Mouse (Mus musculus): Measurements from ENCODE around the gene Rbm28. TPM values are rescaled to one million over a fixed set of nuclear protein-coding genes. Genes with fewer than 3 reads are reported as not detected.
A peak's percentile ranks its signal among the peaks of the same experiment; 100 is the strongest.

Rbm28 gene
- 47.7 and 84.2 TPM in 2 replicates for total RNA-seq (2014; fragmentation: Nextera tagmentation)
- 58.5 and 59.9 TPM in 2 replicates for total RNA-seq (2017)

DNA sequence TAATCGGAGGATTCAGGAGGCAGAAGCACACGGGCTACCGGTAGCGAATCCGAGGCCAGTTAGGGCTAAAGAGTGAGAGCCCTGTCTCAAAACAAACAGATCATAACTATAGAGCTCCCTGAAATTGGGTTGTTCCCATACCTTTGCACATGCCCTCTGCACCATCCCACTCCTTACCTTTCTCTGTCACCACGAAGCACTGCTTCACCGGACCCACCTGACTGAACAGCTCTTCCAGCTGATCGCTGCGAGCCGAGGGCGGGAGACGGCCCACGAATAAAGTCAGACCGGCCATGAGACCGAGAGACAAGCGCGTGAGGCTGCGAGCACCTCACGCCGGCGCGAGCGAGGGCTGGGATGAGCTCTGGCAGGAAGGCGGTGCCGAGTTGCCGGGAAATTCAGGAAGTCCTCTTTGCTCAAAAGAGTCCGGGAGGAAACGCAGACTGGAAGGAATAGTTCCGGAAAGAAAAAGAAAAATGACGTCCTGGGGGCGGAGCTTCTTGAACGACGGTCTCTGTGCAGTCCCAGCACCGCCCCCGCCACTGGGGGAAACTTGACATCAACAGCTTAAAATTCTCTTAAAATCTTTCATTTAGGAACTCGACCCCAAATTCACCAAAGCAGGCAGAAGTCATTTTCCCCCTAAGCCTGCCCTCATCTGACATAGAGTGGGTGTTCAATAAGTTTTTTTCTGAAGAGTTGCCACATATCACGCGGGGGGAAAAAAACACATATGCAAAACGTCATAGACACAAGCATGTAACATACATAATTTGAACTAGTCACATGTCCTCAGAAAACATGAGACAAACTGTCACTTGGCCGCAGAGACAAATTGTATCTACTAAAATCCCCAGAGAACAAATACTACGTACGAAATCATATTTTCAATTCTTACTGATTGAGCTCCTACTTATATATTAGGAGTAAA is at the start of gene Rbm28:
Gene Rbm28 (minus strand): TSS at position 693 of the 931 bp plus-strand sequence.
- peak; percentile 91 for ATAC-seq (replicated peaks; ENCODE audit: poor library complexity, severe bottlenecking)

DNA sequence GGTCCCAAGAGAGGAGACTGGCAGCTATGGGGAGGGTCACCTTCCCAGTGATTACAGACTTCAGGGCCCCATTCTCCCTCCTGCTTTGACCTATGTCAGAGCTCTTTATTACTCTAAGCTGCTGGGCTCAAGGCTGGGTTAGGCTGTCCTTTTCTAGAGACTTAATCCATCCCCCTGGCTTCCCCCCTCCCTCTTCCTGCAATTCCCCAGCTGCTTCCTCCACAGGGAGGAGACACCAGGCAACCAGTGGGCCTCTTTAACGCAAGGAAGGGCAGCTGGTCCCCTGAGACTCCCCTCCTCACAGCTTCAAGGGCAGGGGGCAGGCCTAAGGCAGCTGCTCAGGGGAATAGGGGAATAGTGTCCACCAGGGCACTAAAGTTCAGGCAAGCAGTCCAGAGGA is 49.4 kb upstream of the Rbm28 start:
- peak; percentile 8 for ATAC-seq (replicated peaks; ENCODE audit: poor library complexity, severe bottlenecking)

DNA sequence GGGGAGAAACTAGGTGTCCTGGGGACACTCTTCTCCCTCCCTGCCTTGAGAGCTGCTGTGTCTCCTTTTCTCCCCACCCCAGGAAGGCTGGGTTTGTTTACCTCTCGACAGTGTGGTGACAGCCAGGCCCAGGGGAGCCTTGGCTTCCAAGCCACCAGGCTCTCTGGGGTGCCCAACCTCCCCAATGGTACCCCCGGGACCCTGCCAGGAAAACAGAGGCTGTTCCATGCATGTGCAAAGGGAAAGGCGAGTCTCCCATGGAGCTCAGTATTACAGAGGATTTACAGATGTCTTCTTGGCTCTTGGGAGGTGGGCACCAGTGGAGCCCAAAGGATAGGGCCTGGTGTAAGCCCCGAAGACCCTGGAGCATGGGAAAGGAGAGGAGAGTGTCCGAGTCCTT is 48.6 kb upstream of the Rbm28 start:
- ATAC-seq (replicated peaks; ENCODE audit: poor library complexity, severe bottlenecking): no peak

DNA sequence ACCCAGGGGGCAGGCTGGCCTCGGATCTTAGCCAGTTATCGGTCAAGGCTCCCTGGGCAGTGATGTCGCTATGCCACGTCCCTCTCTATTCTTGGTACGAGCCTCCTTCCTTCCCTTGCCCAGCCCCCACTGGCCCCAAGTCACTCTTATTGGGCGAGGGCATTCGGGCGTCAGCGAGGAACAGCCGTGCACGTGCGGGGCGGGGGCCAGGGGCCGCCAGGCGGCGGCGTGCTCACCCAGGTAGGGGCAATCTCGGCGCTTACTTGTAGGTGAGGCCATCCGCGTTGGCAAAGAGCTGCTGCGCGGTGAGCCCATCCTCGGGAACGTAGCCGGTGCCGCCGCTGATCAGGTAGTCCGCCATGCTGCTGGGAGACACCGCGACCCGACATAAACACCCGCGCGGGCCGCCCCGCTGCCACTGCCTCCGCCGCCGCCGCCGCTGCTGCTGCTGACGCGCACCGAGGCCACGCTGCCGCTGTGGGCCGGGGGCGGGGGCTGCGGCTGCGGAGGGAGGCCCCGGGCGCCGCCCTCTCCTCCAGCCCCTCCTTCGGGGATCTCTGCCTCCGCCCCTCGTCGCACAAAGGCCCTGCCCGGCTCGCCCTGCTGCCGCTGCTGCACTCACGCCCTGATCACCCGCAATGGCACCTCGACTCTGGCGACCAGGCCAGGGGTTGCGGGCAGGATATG is 47.1 kb upstream of the Rbm28 start:
- peak; percentile 60 for ATAC-seq (replicated peaks; ENCODE audit: poor library complexity, severe bottlenecking)

DNA sequence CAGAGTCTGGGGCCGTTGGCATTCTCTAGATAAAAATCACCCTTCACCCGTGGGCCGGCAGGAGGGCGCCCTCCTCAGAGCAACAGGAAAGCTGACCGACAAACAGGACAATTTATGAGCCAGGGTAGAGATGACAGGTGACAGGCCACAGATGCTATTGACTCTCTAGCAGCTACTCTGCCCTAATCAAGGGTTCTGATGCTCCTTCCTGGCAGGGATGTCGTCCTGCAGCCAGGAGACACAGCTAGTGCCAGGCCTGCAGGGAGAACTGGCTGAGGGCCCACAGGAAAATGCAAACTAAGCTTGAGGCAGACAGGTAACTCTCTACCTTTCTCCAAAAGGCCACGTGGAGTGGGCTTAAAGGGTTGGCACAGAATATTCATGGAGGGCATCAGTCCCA is 46.3 kb upstream of the Rbm28 start:
- no peak for ATAC-seq (replicated peaks; ENCODE audit: poor library complexity, severe bottlenecking)

DNA sequence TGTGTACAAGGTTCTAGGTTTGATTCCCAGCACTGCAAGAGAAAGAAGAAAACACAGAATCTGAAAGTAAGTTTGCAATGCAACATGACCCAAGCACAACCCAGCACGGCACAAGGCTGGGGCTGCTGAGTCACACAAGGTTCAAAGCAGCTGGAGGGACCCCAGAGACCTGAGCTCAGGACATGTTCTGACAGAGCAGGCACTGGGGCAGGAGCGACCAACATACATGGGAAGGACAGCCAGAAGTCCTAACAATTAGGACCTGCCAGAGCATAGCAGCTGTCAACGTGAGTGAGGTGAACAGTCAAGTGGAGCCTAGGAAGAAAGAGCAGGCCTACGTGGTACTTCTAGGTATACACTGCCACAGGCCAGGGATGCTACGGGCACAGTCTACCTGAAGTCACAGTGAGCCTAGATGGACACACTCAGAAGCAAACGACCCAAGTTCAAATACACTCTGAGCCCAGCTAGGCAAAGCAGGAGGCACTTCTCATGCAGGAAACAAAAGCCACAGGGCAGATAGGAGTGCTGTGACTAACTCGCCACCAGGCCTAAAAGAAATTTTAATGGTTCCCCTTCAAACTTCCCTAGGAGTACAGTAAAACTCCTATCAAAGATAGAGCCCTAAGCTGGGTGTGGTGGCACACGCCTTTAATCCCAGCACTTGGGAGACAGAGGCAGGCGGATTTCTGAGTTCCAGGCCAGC is 45.6 kb upstream of the Rbm28 start:
- ATAC-seq (replicated peaks; ENCODE audit: poor library complexity, severe bottlenecking): no peak

DNA sequence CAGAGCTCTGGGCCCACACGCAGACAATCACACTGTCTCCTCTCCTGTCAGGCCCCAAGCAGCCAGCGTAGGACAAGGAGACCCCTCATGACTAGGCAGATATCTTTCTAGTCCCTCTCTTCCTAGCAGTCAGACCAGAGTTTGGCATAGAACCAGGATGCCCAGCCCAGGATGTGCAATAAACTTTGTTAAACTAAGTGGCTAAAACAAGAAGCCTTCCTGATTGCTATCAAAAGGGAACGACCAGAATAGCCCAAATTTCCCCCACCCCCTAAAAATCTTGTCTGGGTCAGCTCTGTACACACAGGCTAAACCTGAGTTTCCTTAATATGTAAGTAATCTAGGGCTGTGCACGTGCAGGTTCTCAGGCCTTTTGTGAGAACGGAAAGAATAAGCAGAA is 43.4 kb upstream of the Rbm28 start:
- ATAC-seq (replicated peaks; ENCODE audit: poor library complexity, severe bottlenecking): no peak

DNA sequence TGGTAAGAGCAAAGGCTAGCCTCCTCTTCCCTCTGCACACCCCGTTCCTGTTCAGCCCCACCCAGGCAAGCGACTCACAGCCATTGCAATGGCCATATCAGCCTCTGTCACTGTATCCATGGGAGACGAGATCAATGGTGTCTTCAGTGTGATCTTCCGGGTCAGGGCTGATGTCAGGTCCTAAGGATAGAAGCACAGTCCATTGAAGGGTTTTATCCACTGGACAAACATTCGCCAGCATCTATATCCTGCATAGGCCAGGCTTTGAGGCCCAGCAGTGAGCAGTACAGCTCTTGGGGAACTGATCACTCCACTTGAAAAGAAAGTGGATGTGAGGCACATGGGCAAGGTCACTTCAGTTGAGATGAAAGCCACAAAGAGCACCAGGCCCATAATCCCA is 42.2 kb upstream of the Rbm28 start:
- ATAC-seq (replicated peaks; ENCODE audit: poor library complexity, severe bottlenecking): no peak

DNA sequence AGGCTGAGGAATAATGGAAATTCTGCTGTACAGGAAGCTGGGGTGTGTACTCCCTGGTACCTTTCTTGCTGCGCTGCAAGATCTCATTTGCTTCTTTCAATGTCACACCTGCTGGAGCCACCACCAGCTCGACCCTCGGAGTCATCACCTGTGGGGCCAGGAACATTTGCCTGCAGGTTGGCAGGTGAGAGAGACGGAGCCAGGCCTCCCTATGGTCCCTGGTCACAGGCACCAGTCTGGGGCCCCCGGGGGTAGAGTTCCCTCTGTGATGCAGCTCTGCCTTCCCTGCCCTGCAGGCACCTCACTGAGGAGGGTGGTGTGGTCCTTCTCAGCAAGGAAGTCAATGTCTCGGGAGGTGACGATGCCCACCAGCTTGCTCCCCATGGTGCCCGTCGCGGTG is 41.2 kb upstream of the Rbm28 start:
- ATAC-seq (replicated peaks; ENCODE audit: poor library complexity, severe bottlenecking): no peak

DNA sequence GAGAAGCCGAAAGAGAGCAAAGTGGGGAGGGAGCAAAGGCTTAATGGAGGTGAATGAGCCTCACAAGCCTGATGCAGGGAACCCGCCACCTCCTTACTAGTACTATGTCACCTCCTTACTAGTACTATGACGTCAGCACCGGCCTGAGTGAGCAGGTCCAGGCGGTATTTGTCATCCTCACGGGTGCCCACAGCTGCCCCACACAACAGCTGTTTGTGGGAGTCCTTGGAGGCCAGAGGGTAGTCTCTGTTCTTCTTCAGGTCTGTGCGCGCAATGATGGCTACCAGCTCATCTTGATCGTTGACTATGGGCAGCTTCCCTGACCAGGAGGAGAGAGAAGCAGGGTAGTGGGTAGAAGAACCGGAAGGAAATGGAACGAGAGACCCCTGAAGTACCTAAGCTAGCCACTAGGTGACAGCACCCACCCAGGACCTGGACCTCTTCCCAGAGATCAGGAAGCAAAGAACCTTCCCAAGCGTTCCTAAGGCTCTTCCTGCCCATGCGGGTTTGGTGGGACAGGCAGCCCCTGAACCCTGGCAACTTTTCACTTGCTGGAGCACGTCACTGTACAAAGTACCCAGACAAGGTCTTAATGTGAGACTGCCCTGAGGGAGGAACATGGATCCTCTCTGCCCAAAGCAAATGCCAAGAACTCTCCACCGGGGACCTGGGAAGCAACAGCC is 40.3 kb upstream of the Rbm28 start:
- ATAC-seq (replicated peaks; ENCODE audit: poor library complexity, severe bottlenecking): peak; percentile 44

DNA sequence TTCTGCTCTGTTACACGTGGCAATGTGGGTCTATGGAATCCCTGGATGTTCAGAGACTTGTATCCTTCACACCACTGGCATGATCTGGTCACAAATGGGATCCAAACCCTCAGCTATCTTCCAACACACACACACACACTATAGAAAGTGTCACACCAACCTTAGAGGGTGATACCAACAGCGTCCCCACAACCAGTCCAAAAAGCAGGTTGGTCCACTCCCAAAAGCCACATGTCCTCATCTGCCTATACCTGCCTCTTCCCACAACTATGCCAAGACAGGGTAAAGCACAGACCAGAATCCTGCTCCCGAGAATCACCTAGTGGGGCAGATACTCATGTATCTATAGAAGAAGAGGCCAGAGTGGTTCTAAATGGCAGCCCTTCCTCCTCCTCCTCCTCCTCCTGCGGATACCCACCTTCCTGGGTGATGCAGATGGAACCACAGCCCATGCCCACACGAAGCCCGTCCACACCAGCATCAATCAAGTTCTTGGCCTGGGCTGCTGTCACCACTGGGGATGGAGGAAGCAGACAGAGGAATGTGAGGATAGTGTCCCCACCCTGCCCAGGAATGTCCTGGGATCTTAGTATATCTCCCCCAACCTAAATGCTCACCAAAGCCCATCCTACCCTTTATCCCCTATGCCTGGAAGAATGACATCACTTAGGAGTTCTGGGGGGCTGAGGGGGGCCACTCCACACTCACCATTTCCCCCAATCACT is 39.2 kb upstream of the Rbm28 start:
- ATAC-seq (replicated peaks; ENCODE audit: poor library complexity, severe bottlenecking): no peak

DNA sequence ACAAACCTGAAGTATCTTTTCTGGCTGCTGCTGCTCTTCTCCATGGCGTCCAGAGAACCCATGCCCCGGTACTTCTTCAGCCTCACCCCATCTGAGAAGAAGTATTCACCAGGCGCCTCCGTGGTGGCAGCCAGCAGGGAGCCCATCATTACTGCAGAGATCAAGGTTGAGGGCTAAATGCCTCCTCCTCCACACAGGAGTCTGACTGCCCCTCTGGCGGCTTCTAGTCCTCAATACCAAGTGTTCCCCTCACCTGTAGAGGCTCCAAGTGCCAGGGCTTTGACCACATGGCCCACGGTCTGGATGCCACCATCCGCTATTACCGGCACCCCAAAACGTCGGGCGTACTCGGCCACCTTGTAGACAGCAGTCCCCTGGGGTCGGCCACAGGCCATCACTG is 38.3 kb upstream of the Rbm28 start:
- no peak for ATAC-seq (replicated peaks; ENCODE audit: poor library complexity, severe bottlenecking)

DNA sequence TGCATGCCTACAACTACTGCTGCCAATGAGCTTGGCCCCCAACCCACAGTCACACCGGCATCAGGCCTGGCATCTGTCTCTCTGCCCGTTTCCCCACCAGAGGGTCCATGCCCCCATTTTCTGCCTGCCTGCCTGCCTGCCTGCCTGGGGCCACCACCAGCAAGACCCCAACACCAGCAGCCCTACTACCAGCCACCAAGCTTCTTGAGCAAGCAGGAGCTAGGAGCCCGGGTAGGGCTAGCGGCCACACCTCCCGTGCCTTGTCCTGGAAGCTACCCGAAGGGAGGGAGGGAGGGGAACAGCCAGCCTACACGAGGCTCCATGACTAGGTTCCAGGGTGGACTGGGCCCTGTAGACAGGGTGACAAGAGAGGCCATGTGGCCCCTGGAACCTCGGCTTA is 37.2 kb upstream of the Rbm28 start:
- ATAC-seq (replicated peaks; ENCODE audit: poor library complexity, severe bottlenecking): no peak

DNA sequence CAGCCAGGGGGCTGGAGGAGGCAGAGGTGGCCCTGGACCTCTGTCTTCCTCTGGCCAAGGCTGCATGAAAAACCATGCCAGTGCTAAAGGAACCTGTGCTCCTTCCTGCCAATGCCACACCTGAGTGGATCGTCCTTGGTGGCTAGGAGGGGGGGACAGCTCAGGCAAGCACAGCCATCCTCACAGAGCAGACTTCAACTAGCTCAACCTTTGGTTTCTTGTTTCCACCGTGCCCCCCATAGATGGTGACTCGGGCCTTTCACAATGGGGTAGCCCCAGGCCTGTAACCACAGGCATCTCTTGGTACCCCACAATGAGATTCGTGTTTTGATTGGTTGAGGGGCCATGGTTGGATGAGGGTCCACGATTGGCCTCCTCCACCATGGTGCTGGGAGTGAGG is 36.5 kb upstream of the Rbm28 start:
- no peak for ATAC-seq (replicated peaks; ENCODE audit: poor library complexity, severe bottlenecking)

DNA sequence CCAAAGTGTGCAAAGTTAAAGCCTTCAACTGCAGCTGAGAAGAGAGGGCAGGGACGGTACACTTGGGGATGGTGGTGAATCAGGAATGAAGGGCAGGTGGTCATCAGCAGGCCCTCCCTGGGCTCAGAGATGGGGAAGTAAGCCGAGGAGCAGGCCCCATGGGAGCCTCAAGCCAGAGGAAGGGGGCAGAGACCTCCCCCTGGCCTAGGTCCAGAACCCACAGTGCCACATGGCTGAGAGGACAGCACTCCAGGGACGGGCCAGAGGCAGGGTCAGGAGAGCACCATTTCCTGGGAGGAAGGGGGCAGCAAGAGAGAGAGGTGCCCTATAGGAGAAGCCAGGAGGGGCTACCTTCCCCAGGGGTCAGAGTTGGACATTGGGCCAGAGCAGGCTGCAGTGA is 35.7 kb upstream of the Rbm28 start:
- ATAC-seq (replicated peaks; ENCODE audit: poor library complexity, severe bottlenecking): 0 out of 2 replicates have a peak, but pooled peaks have one; percentile 21

DNA sequence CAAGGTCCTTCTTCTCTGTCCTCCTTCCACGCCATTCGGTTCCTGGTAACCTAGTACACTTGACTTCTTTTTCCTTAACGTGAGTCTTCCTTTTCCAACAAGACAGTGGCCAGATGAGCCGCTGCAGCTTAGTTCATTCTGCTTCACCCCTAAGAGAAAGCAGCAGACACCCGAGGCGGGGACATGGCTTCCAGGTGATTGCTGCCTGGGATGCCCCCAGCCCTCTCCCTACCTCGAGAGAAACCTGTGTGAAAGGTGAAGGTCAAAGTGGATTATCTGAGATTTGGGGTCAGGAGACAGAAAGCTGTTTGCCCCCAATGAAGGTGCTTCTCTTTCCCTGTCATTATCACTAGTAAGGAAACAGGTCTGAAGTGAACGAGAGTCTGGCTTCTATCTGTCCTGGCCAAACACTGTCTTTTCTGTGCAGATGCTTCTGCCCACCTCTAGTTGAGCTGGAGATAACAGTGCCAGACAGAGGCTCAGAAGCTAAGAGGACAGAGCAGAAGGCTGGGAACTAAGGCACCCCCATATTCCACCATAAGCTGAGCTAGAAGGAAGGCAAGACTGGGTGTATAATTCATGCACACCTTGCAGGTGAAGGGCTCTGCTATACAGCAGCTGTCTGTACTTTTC is 34.5 kb upstream of the Rbm28 start:
- ATAC-seq (replicated peaks; ENCODE audit: poor library complexity, severe bottlenecking): no peak

DNA sequence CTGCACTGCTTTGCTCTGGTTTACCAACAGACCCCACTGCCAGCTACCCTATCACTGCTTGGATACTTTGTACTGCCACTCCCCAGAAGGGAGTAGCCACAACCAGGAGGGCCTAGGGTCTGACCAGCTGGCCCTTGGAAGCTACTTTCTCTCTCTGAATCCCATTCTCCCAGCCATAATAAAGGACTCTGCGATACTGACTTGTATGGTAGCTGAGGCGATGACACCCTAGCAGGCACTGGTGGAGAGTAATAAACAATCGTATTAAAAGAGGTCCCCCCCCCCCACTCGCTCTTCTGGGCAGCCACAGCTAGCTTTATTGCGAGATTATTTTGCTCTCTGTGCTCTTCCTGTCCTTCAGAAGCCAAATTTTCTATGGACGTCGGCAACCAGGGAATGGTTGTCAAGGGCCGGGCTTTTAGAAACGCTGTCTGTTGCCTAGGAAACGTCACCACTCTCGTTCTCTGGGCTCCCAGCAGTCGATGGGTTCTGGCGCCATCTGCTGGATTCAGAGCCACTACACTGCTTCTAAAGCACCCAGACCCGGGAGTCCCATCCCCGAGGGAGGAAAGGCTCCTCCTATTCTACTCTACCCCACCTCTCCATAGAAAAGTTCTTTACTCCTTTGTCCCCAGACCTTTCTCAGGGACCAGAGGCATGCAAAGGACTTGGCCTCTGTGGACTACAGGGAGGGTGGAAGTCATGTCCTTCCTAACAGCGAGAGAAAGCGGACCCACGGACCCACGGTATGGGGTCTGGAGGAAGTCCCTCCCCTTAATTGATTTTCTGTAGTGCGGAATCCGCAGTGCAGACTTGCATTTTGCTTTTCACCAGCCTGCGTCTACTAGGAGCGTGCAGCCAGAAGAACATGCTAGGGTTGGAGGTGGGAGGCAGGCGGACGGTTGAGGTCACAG is 33.8 kb upstream of the Rbm28 start:
- ATAC-seq (replicated peaks; ENCODE audit: poor library complexity, severe bottlenecking): peak; percentile 86
